Mouse (Mus musculus) intestine, embryonic 14.5 days (tissue): ENCODE data around the gene Cyp1a2. TPM values are rescaled to one million over a fixed set of nuclear protein-coding genes. Genes with fewer than 3 reads are reported as not detected.

ENCODE experiments used
- ATAC-seq: fragments of 200-750 bp; cut with Nextera tagmentation; replicated peaks from 2 replicates; pipeline ENCODE4 v1.8.0; 2017; ENCODE audit warnings: low read depth, moderate number of reproducible peaks, moderate TSS enrichment, moderate library complexity; ENCODE audit not compliant: low FRiP score, low TSS enrichment
- DNase-seq: peaks from one replicate; pipeline ENCODE4 v3.0.0-alpha.2; 2018; ENCODE audit warnings: low spot score
- H3K27ac ChIP-seq: fragments of 300-500 bp; sonication (generic); 2 replicates; pipeline ENCODE4 v1.5.1; 2014; ENCODE audit warnings: low read depth, mild to moderate bottlenecking, control low read depth
- H3K27me3 ChIP-seq: fragments of 300-500 bp; sonication (generic); replicated peaks from 2 replicates; pipeline ENCODE4 v1.6.1; 2014; ENCODE audit warnings: low read length, control low read depth; ENCODE audit not compliant: control insufficient read depth, insufficient read depth
- H3K36me3 ChIP-seq: fragments of 300-500 bp; sonication (generic); 2 replicates; pipeline ENCODE4 v1.6.1; 2014; ENCODE audit warnings: low read length, control low read depth; ENCODE audit not compliant: control insufficient read depth, insufficient read depth
- H3K4me1 ChIP-seq: fragments of 300-500 bp; sonication (generic); replicated peaks from 2 replicates; pipeline ENCODE4 v1.6.1; 2014; ENCODE audit warnings: low read length, control low read depth, mixed read lengths; ENCODE audit not compliant: control insufficient read depth, insufficient read depth
- H3K4me2 ChIP-seq: fragments of 300-500 bp; sonication (generic); 2 replicates; pipeline ENCODE4 v1.6.1; 2014; ENCODE audit warnings: low read length
- H3K4me3 ChIP-seq: fragments of 300-500 bp; sonication (generic); 2 replicates; pipeline ENCODE4 v1.5.1; 2014; ENCODE audit warnings: low read depth, low read length, control low read depth, mixed read lengths
- H3K9ac ChIP-seq: fragments of 300-500 bp; sonication (generic); 2 replicates; pipeline ENCODE4 v1.6.1; 2014; ENCODE audit warnings: mild to moderate bottlenecking, low read length
- H3K9me3 ChIP-seq: fragments of 300-500 bp; sonication (generic); 2 replicates; pipeline ENCODE4 v1.6.1; 2016; ENCODE audit warnings: low read length, control low read depth; ENCODE audit not compliant: control insufficient read depth
- WGBS: fragments of 180-500 bp; shearing (Covaris S2); extraction: QIAGEN DNeasy Blood & Tissue Kit; methylation state at CpG from one replicate; pipeline ENCODE4 v1.1.7; 2014; 5-methylcytosine and 5-hydroxymethylcytosine counted together
- polyA plus RNA-seq: library from polyadenylated mRNA; unstranded; fragments of >200 nt; fragmentation: Nextera tagmentation; extraction: Ambion mirVana; gene quantifications from 2 replicates; pipeline ENCODE4 v1.2.1, GENCODE M21; 2014

Cyp1a2 gene
- polyA plus RNA-seq, 1 experiment from 2014 or later, result not detected

- DNase-seq (no peak), ATAC-seq (no peak)
- no peaks in the 10 kb centered on the region for H3K9me3 ChIP-seq
- 79% methylated on average over 19 of the region's 19 CpGs for WGBS
- H3K36me3 ChIP-seq, result no peaks in the 10 kb centered on the region
- no peak overlapping the region for H3K4me2 ChIP-seq
- H3K9ac ChIP-seq, result no peak overlapping the region
- no peaks in the 10 kb centered on the region for H3K27me3 ChIP-seq
- H3K4me3 ChIP-seq, result no peak overlapping the region
- no peak overlapping the region for H3K27ac ChIP-seq
- no peaks in the 10 kb centered on the region; the same call in 1 of the 2 replicates for H3K4me1 ChIP-seq
Measured at GRCm38 (mm10) chr9:57656631-57657350, 26.7 kb downstream of the Cyp1a2 start.

- ATAC-seq (peak; percentile 77), DNase-seq (peak; percentile 99)
- H3K9me3 ChIP-seq, result no peaks in the 10 kb centered on the region
- no peak overlapping the region for H3K9ac ChIP-seq
- H3K4me2 ChIP-seq, result peak overlapping the region; percentile 43
- H3K4me1 ChIP-seq, result peaks cover 4% of the 10 kb centered on the region; the same call in 1 of the 2 replicates
- H3K4me3 ChIP-seq, result no peak overlapping the region; the same call in 1 of the 2 replicates
- H3K27me3 ChIP-seq, result no peaks in the 10 kb centered on the region
- no peak overlapping the region for H3K27ac ChIP-seq
- H3K36me3 ChIP-seq, result no peaks in the 10 kb centered on the region
- 2% methylated on average over 11 of the region's 11 CpGs for WGBS
Measured at GRCm38 (mm10) chr9:57655749-57656148, 27.8 kb downstream of the Cyp1a2 start.

DNA sequence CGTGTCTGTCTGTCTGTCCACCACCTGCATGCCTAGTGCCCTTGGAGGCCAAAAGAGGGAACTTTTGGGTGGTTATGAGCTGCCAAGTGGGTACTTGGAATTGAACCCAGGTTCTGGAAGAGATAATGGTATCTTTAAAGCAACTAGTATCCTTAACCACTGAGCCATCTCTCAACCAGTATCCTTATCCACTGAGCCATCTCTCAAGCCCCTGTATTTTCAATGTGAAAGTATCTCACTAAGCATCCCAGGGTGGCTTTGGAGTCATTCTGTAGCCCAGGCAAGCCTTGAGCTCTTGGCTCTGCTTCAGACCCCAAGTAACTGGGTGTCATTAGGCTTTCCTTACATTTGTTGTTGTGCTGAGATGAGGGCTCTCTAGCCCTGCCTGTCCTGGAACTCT, 28.5 kb downstream of the Cyp1a2 start:
- 86% methylated on average over 1 of the region's 1 CpGs for WGBS
- Histone ChIP-seq H3K27me3 (no peaks in the 10 kb centered on the region), H3K4me1 (peaks cover 8% of the 10 kb centered on the region), H3K9me3 (no peaks in the 10 kb centered on the region), H3K36me3 (no peaks in the 10 kb centered on the region), H3K9ac (no peak overlapping the region), H3K4me3 (no peak overlapping the region), H3K4me2 (no peak overlapping the region), H3K27ac (no peak overlapping the region)
- ATAC-seq (no peak), DNase-seq (no peak)

GRCm38 (mm10) chr9:57653283-57653682, 30.2 kb downstream of the Cyp1a2 start, which contains the start of gene Csk:
Gene Csk, minus strand, starts transcription at chr9:57653631.
- Histone ChIP-seq H3K27ac (0 out of 2 replicates have a peak within 1 kb of the TSS, but pooled peaks have one; percentile 4), H3K9me3 (no peaks in the 10 kb centered on the region), H3K36me3 (no peaks in the 10 kb centered on the region), H3K4me1 (peaks cover 8% of the 10 kb centered on the region), H3K4me2 (no peak within 1 kb of the TSS), H3K4me3 (no peak within 1 kb of the TSS), H3K27me3 (no peaks in the 10 kb centered on the region), H3K9ac (no peak within 1 kb of the TSS)
- 52% methylated on average over 5 of the region's 5 CpGs for WGBS
- DNase-seq, result no peak
- ATAC-seq, result no peak

GRCm38 (mm10) chr9:57652855-57653254, 30.6 kb downstream of the Cyp1a2 start:
- Histone ChIP-seq H3K4me1 (peaks cover 8% of the 10 kb centered on the region), H3K4me3 (no peak overlapping the region), H3K4me2 (no peak overlapping the region), H3K27me3 (no peaks in the 10 kb centered on the region), H3K9me3 (no peaks in the 10 kb centered on the region), H3K27ac (0 out of 2 replicates have a peak overlapping the region, but pooled peaks have one; percentile 4), H3K9ac (no peak overlapping the region), H3K36me3 (no peaks in the 10 kb centered on the region)
- DNase-seq, result no peak
- ATAC-seq, result no peak
- WGBS, result 45% methylated on average over 3 of the region's 3 CpGs

GRCm38 (mm10) chr9:57652351-57652750, 31.2 kb downstream of the Cyp1a2 start:
- Histone ChIP-seq H3K4me1 (peaks cover 8% of the 10 kb centered on the region), H3K4me3 (no peak overlapping the region), H3K27me3 (no peaks in the 10 kb centered on the region), H3K9ac (no peak overlapping the region), H3K4me2 (no peak overlapping the region), H3K9me3 (no peaks in the 10 kb centered on the region), H3K27ac (no peak overlapping the region), H3K36me3 (no peaks in the 10 kb centered on the region)
- ATAC-seq (no peak), DNase-seq (no peak)
- whole genome bisulfite sequencing, result 76% methylated on average over 9 of the region's 9 CpGs

- no peak overlapping the region for H3K4me2 ChIP-seq
- no peaks in the 10 kb centered on the region for H3K9me3 ChIP-seq
- H3K36me3 ChIP-seq, result no peaks in the 10 kb centered on the region
- H3K27me3 ChIP-seq, result no peaks in the 10 kb centered on the region
- DNase-seq, result no peak
- 0 out of 2 replicates have a peak overlapping the region, but pooled peaks have one; percentile 22 for H3K27ac ChIP-seq
- peaks cover 8% of the 10 kb centered on the region for H3K4me1 ChIP-seq
- H3K9ac ChIP-seq, result no peak overlapping the region
- no peak for ATAC-seq
- WGBS, result 18% methylated on average over 6 of the region's 6 CpGs
- H3K4me3 ChIP-seq, result no peak overlapping the region
Measured at GRCm38 (mm10) chr9:57650786-57651311, 32.7 kb downstream of the Cyp1a2 start.

GRCm38 (mm10) chr9:57650130-57650785, 33.2 kb downstream of the Cyp1a2 start:
- Histone ChIP-seq H3K27ac (no peak overlapping the region), H3K4me1 (peaks cover 11% of the 10 kb centered on the region), H3K4me3 (no peak overlapping the region), H3K9ac (no peak overlapping the region), H3K9me3 (no peaks in the 10 kb centered on the region), H3K27me3 (no peaks in the 10 kb centered on the region), H3K36me3 (no peaks in the 10 kb centered on the region), H3K4me2 (no peak overlapping the region)
- DNase-seq (no peak), ATAC-seq (no peak)
- 94% methylated on average over 6 of the region's 6 CpGs for WGBS
